Mouse (Mus musculus) erythroblast, embryonic 14.5 days (primary cell): Measurements from ENCODE around the gene Rtcb.

Source experiments
- GATA1 ChIP-seq: IDR thresholded peaks from 2 replicates; pipeline ENCODE4 v1.6.1; 2012; ENCODE audit warnings: low read length, inconsistent platforms, mixed read lengths
- TAL1 ChIP-seq: IDR thresholded peaks from 3 replicates; pipeline ENCODE4 v1.6.1; 2012; ENCODE audit warnings: low read length, inconsistent platforms, mixed read lengths

GRCm38 (mm10) chr10:85993836-85994235 is 36.2 kb upstream of the Rtcb start:
- no peak for TF ChIP-seq GATA1
- TF ChIP-seq TAL1, result no peak
